Mouse (Mus musculus) frontal cortex, postnatal 14 days (tissue): ENCODE data around the gene Abi2.

Source experiments
- DNase-seq, 2 experiments: peaks; one replicate each; pipeline ENCODE4 v3.0.0; 2022; ENCODE audit warnings: low spot score in 2 of 2

The Abi2 gene

DNA sequence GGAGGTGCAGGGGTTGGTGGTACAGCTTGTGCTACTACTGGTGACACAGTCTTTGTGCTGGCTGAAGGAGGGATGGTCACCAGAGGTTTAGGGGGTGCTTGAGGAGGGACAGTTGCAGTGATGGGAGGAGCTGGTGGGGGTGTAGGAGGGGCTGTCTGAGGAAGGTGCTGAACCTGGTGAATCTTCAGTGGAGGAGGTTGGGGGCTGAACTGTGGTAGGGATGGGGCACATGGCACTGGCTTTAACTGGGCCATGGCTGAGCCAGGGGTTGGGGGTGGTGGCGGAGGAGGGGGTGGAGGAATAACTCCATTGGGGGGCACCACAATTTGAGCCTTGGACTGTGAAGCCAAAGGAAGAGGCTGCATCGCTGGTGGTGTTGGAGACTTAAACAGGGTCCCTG lies 80.2 kb downstream of the Abi2 start:
- no peak for DNase-seq

DNA sequence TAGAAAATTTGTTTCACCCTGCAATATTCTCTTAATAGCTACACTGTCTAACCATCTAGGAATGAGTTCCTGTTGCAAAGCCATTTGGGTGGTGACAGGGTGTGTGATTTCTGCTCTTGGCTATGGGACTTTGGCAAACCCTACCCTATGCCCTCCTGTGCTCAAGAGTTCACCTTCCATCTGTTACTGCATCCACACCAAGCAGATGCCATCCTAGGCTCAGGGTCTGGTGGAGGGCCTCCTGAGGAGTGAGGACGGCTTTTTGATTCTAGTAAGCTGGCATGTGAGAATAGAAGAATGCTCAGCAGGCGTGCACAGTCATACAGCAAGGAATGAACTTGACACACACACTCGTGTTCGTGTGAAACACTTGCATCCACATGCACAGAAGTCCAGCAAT lies 81.1 kb downstream of the Abi2 start:
- DNase-seq, result no peak

DNA sequence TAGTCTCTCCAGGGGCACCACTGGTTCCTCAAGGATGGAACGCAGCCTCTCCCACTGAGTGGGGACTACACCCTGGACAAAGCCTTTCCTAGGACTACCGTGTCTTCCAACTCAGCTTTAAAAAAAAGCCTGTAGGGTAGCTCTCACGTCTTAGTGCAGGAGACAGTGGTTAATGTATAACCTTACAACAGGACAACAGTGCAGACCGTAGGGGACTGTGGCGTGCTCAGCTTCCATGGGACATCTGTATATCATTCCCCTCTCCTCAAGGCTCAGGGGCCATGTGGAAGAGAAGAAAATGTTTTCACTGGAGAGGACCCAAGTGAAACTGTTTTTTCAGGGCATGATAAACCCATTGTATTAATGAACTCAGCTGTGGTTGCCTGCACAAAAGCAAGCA lies 83.0 kb downstream of the Abi2 start:
- DNase-seq, result no peak

DNA sequence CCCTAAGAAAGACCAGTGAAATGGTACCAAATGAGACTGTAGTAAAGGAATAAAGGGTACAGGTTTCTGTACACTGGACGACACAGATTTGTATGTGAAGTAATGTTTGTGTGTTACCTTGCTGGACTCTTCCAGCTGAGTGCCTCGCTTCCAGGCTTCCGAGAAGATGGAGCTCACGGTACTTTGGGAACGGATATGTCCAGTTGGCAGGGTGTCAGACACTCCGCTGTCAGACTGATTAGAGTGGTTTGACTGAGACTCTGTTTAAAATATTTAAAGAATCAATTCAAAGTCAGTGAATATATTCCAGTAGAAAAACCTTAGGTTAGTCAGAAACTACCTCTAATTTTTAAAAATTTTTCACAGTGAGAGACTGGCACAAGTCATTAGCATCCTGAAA lies 84.0 kb downstream of the Abi2 start:
- DNase-seq, result no peak

DNA sequence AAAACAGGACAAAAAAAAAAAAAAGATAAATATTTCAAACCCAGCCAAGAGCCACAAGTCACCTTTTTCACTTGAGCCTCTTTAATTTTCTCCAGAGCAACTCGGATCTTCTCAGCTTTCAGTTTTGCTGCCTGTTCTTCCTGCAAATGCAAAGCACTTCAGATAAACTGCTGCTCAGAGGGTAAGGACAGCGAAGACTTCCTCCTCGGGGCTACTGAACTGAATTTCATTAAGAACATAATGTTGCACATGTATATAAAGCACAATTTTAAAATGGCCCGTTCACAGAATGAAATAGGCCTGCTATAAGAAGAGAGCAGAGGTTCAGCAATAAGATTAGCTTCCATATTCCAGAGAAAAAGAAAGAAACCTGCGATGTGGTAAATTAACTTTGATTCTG lies 94.0 kb downstream of the Abi2 start:
- DNase-seq, result no peak

GRCm38 (mm10) chr1:60510584-60510983 lies 101.2 kb downstream of the Abi2 start:
- DNase-seq, result no peak

DNA sequence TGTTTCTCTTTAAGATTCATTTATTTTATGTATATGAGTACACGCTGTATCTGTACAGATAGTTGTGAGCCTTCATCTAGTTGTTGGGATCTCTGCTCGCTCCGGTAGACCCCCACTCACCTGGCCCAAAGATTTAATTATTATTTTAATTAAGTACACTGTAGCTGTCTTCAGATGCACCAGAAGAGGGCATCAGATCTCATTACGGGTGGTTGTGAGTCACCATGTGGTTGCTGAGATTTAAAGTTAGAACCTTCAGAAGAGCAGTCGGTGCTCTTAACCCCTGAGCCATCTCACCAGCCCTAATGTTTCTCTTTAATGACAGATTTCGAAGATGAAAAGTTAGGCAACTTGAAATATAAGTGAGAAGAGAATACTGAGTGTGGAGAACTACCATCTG lies 120.7 kb downstream of the Abi2 start:
- DNase-seq, result no peak

- no peak for DNase-seq
Measured at GRCm38 (mm10) chr1:60530636-60531035, 121.2 kb downstream of the Abi2 start.
